Mouse (Mus musculus) heart, adult 2 months (tissue): Measurements from ENCODE around the gene Taar1. TPM values are rescaled to one million over a fixed set of nuclear protein-coding genes. Genes with fewer than 3 reads are reported as not detected.

Experiments used
- DNase-seq, 2 experiments: peaks; one replicate each; pipeline ENCODE4 v3.0.0; 2021
- H3K27ac ChIP-seq: fragments of 200-600 bp; 2 replicates; pipeline ENCODE4 v1.8.1; 2022
- H3K27me3 ChIP-seq: fragments of 200-500 bp; 2 replicates; pipeline ENCODE4 v1.6.1; 2012; ENCODE audit warnings: mild to moderate bottlenecking, low read length, inconsistent platforms, mixed read lengths; ENCODE audit not compliant: control insufficient read depth, insufficient read depth
- H3K36me3 ChIP-seq: fragments of 200-500 bp; 2 replicates; pipeline ENCODE4 v1.6.1; 2012; ENCODE audit warnings: low read length, inconsistent platforms; ENCODE audit not compliant: control insufficient read depth, insufficient read depth
- H3K4me1 ChIP-seq: fragments of 200-500 bp; 2 replicates; pipeline ENCODE4 v1.6.1; 2011; ENCODE audit warnings: low read length; ENCODE audit not compliant: control insufficient read depth, insufficient read depth
- H3K4me3 ChIP-seq: fragments of 200-600 bp; 2 replicates; pipeline ENCODE4 v1.8.1; 2022
- H3K79me2 ChIP-seq: fragments of 200-500 bp; replicated peaks from 2 replicates; pipeline ENCODE4 v1.6.1; 2012; ENCODE audit warnings: mild to moderate bottlenecking, inconsistent platforms, low read length, moderate library complexity, mixed read lengths; ENCODE audit not compliant: control insufficient read depth, insufficient read depth
- H3K9ac ChIP-seq: fragments of 200-500 bp; 2 replicates; pipeline ENCODE4 v1.6.1; 2012; ENCODE audit warnings: low read depth, mild to moderate bottlenecking, control low read depth, inconsistent platforms, low read length, mixed read lengths
- CTCF ChIP-seq: fragments of 200-600 bp; IDR thresholded peaks from 2 replicates; pipeline ENCODE4 v1.8.1; 2022; ENCODE audit warnings: antibody characterized with exemption, mild to moderate bottlenecking, moderate library complexity
- EP300 ChIP-seq: fragments of 200-500 bp; IDR thresholded peaks from 2 replicates; pipeline ENCODE4 v1.6.1; 2011; ENCODE audit warnings: low read depth, low read length, control low read depth; ENCODE audit not compliant: insufficient read depth
- POLR2A ChIP-seq: fragments of 200-500 bp; IDR thresholded peaks from 2 replicates; pipeline ENCODE4 v1.6.1; 2011; ENCODE audit warnings: mild to moderate bottlenecking, low read depth, low read length, control low read depth; ENCODE audit not compliant: insufficient read depth
- WGBS: fragments of 180-500 bp; shearing (Covaris S2); methylation state at CpG from one replicate; pipeline ENCODE4 v1.1.7; 2018; 5-methylcytosine and 5-hydroxymethylcytosine counted together
- intact Hi-C: fragments of 180-260 bp; cut with DNase I; formaldehyde crosslinking; loops from one replicate; pipeline ENCODE4 v1.15.1; 2025
- polyA plus RNA-seq: library from polyadenylated mRNA; depleted of rRNA; stranded (reverse); fragments of >200 nt; gene quantifications from 2 replicates; pipeline ENCODE4 v1.2.3, GENCODE M21; 2012; rRNA removed
- total RNA-seq, 2 experiments: library from RNA; stranded (reverse); gene quantifications; 2 replicates each; pipeline ENCODE4 v1.2.3; 2021

The Taar1 gene
- total and polyA plus RNA-seq, 3 experiments: not detected

GRCm38 (mm10) chr10:23963444-23963843 lies 43.3 kb downstream of the Taar1 start:
- Histone ChIP-seq H3K4me1 (no peaks in the 10 kb centered on the region), H3K79me2 (no peaks in the 10 kb centered on the region), H3K27me3 (no peaks in the 10 kb centered on the region), H3K9ac (no peak overlapping the region), H3K27ac (no peak overlapping the region), H3K36me3 (no peaks in the 10 kb centered on the region), H3K4me3 (no peak overlapping the region)
- TF ChIP-seq CTCF: no peak
- no peak for TF ChIP-seq EP300
- no peak for TF ChIP-seq POLR2A
- no peak for DNase-seq
- WGBS: 21% methylated on average over 3 of the region's 3 CpGs
- intact Hi-C loops: no loop called here

GRCm38 (mm10) chr10:23964921-23965610 lies 44.9 kb downstream of the Taar1 start:
- 73% methylated on average over 6 of the region's 6 CpGs for WGBS
- no peaks in the 10 kb centered on the region for H3K79me2 ChIP-seq
- TF ChIP-seq POLR2A: no peak
- TF ChIP-seq EP300: no peak
- TF ChIP-seq CTCF: no peak
- H3K36me3 ChIP-seq: no peaks in the 10 kb centered on the region
- no peaks in the 10 kb centered on the region for H3K27me3 ChIP-seq
- no peaks in the 10 kb centered on the region for H3K4me1 ChIP-seq
- H3K9ac ChIP-seq: no peak overlapping the region
- no peak overlapping the region for H3K4me3 ChIP-seq
- intact Hi-C loops: no loop called here
- no peak for DNase-seq
- H3K27ac ChIP-seq: no peak overlapping the region

- intact Hi-C loops: loop anchor here (10.0 kb wide), 1 partner anchor 144 kb away; no protein-coding TSS in a partner anchor
- no peak within 1 kb of the TSS for H3K9ac ChIP-seq
- no peak for DNase-seq
- H3K4me1 ChIP-seq: no peaks in the 10 kb centered on the region
- TF ChIP-seq POLR2A: no peak
- no peaks in the 10 kb centered on the region for H3K36me3 ChIP-seq
- H3K79me2 ChIP-seq: no peaks in the 10 kb centered on the region
- H3K27ac ChIP-seq: no peak within 1 kb of the TSS
- H3K4me3 ChIP-seq: no peak within 1 kb of the TSS
- no peaks in the 10 kb centered on the region for H3K27me3 ChIP-seq
- 80% methylated on average over 11 of the region's 11 CpGs for WGBS
Observed at GRCm38 (mm10) chr10:23970656-23971165, 50.6 kb downstream of the Taar1 start, which contains the start of gene Taar5. Taar5 (plus strand) TSS chr10:23970706.

Other genes with a start within 250 kb of the Taar1 start
- 100 to 1,000 TPM; 189 to 223 TPM for gene Rps12, start 133.1 kb upstream of the Taar1 start, total RNA-seq
- gene Rps12, start 133.1 kb upstream of the Taar1 start, polyA plus RNA-seq: 457 and 603 TPM in 2 replicates
- 1 to 10 TPM; 7.6 to 9.2 TPM for gene Slc18b1, start 123.4 kb upstream of the Taar1 start, total RNA-seq
- gene Slc18b1, start 123.4 kb upstream of the Taar1 start, polyA plus RNA-seq: 5.8 and 9.3 TPM in 2 replicates
- gene Vnn3, start 68.9 kb upstream of the Taar1 start, total RNA-seq: not detected
- gene Vnn3, start 68.9 kb upstream of the Taar1 start, polyA plus RNA-seq: 0.26 and 0.33 TPM in 2 replicates
- under 1 TPM; 0.30 to 0.31 TPM for gene Vnn1, start 25.7 kb upstream of the Taar1 start, total RNA-seq
- gene Vnn1, start 25.7 kb upstream of the Taar1 start, polyA plus RNA-seq: 0.62 and 0.67 TPM in 2 replicates
- not detected for gene Taar2, start 18.2 kb downstream of the Taar1 start, total RNA-seq
- not detected in 2 replicates for gene Taar2, start 18.2 kb downstream of the Taar1 start, polyA plus RNA-seq
- not detected for gene Taar3, start 29.2 kb downstream of the Taar1 start, total RNA-seq
- gene Taar3, start 29.2 kb downstream of the Taar1 start, polyA plus RNA-seq: not detected in 2 replicates
- not detected for gene Taar4, start 40.1 kb downstream of the Taar1 start, total RNA-seq
- gene Taar4, start 40.1 kb downstream of the Taar1 start, polyA plus RNA-seq: not detected in 2 replicates
- not detected for gene Taar5, start 50.4 kb downstream of the Taar1 start, total RNA-seq
- not detected in 2 replicates for gene Taar5, start 50.4 kb downstream of the Taar1 start, polyA plus RNA-seq
- not detected for gene Taar6, start 65.3 kb downstream of the Taar1 start, total RNA-seq
- not detected in 2 replicates for gene Taar6, start 65.3 kb downstream of the Taar1 start, polyA plus RNA-seq
- gene Taar7a, start 73.1 kb downstream of the Taar1 start, total RNA-seq: not detected
- not detected in 2 replicates for gene Taar7a, start 73.1 kb downstream of the Taar1 start, polyA plus RNA-seq
- gene Taar7b, start 79.6 kb downstream of the Taar1 start, total RNA-seq: not detected
- not detected in 2 replicates for gene Taar7b, start 79.6 kb downstream of the Taar1 start, polyA plus RNA-seq
- not detected for gene Taar7d, start 106.9 kb downstream of the Taar1 start, total RNA-seq
- not detected in 2 replicates for gene Taar7d, start 106.9 kb downstream of the Taar1 start, polyA plus RNA-seq
- gene Taar7e, start 117.3 kb downstream of the Taar1 start, total RNA-seq: not detected
- not detected in 2 replicates for gene Taar7e, start 117.3 kb downstream of the Taar1 start, polyA plus RNA-seq
- not detected for gene Taar7f, start 129.2 kb downstream of the Taar1 start, total RNA-seq
- not detected in 2 replicates for gene Taar7f, start 129.2 kb downstream of the Taar1 start, polyA plus RNA-seq
- gene Taar8a, start 156.1 kb downstream of the Taar1 start, total RNA-seq: not detected
- gene Taar8a, start 156.1 kb downstream of the Taar1 start, polyA plus RNA-seq: not detected in 2 replicates
- not detected for gene Taar8b, start 171.9 kb downstream of the Taar1 start, total RNA-seq
- not detected in 2 replicates for gene Taar8b, start 171.9 kb downstream of the Taar1 start, polyA plus RNA-seq
- not detected for gene Taar8c, start 181.6 kb downstream of the Taar1 start, total RNA-seq
- gene Taar8c, start 181.6 kb downstream of the Taar1 start, polyA plus RNA-seq: not detected in 2 replicates
- gene Taar9, start 189.2 kb downstream of the Taar1 start, total RNA-seq: not detected
- gene Taar9, start 189.2 kb downstream of the Taar1 start, polyA plus RNA-seq: not detected in 2 replicates
- 10 to 100 TPM; 45.9 to 56.5 TPM for gene Stx7, start 228.9 kb downstream of the Taar1 start, total RNA-seq
- 40.9 and 48.2 TPM in 2 replicates for gene Stx7, start 228.9 kb downstream of the Taar1 start, polyA plus RNA-seq